Mouse (Mus musculus) liver, adult 2 months (tissue): Measurements from ENCODE around the gene Cd44.

ENCODE experiments used
- CTCF ChIP-seq: fragments of 200-500 bp; IDR thresholded peaks from 2 replicates; pipeline ENCODE4 v1.5.1; 2011; ENCODE audit warnings: low read depth, low read length, control low read depth
- POLR2A ChIP-seq: fragments of 200-500 bp; IDR thresholded peaks from 2 replicates; pipeline ENCODE4 v1.6.1; 2011; ENCODE audit warnings: low read length, control low read depth; ENCODE audit not compliant: insufficient read depth; ENCODE audit errors: extremely low read depth

DNA sequence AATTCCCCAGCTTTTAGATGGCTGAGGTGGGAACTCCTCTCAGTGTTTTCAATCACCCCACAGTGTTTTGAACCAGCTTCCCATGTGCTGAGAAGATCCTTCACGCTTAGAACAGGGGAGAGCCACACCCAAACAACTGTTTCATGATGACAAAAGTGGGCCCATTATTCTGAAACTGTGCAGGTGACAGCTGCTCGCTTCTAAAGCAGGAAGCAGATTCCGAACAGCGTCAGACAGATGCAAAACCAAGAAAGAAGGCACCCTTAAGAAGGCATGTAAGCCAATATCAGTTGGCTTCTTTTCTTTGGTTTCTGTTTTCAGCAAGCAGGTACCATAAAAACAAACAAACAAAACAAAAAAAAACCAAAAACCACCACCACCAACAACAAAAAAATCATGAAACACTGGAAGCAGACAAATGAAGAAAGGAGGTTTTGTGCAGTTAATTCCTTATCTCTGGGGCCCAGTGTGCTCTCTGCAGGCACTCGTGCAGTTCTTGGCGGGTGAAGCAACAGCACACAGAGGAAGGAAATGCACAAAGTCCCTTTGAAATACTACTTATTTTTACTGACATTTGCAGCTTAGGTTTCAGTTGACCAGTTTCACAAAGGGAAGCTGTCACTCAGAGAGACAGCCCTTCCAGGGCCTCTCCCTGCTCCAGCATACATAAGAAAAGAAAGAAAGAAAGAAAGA, 33.9 kb downstream of the Cd44 start:
- TF ChIP-seq CTCF = no peak
- TF ChIP-seq POLR2A = no peak
